Mouse (Mus musculus) thymus, postnatal 25 days (tissue): ENCODE results near the gene Gtf2ird1.
"Not testable (repeated sequence)": the region's sequence is repeated elsewhere in the genome, so short reads cannot be mapped to it uniquely, and the experiment has no call there.

Source experiments
- DNase-seq: peaks from one replicate; pipeline ENCODE4 v3.0.0; 2022

The Gtf2ird1 gene

DNA sequence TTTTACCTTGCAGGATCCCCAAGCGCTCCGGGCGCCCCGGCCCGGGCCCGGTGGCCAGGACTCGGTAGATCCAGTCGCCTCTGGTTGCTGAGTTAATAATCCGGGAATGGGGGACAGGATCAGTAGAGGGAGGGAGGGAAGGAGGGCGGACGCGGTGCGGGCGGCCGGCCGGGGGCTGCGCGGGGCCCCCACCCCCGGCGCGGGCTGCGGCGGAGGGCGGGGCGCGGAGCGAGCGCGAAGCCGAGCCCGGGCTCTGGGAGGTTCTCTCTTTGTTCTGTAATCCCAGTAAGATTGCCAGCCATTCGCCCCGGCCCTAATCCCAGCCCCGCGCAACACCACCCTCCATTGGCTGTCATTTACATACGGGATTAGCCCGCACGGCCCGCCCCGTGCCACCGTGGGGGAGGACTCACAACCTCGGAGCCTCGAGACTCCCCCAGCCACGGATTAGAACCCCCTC is at the start of gene Gtf2ird1:
TSS of gene Gtf2ird1 (minus strand) at position 214 of the 460 bp plus-strand sequence.
- peak; percentile 67 for DNase-seq

DNA sequence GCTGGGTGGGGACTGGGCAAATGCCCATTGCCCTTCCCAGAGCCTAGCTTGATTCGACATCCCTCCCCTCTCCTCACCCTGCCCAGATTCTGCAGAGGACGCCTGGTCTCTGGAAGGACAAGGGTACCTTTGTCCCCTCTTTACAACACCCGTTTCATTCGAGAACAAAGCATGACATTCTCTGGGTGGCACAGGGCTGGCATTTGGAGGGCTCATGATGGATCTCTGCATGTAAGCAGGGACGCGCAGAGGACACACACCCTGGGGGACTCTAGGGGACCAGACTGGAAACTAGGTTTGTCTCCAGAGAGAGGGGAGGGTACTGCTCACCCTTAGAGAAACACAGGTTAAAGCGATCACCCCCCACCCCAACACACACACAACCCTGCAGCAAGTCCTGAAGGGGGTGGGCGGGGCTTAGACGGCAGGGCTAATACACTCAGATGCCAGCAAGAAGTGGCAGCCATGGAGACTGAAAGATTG is 49.3 kb upstream of the Gtf2ird1 start:
- DNase-seq, result no peak

DNA sequence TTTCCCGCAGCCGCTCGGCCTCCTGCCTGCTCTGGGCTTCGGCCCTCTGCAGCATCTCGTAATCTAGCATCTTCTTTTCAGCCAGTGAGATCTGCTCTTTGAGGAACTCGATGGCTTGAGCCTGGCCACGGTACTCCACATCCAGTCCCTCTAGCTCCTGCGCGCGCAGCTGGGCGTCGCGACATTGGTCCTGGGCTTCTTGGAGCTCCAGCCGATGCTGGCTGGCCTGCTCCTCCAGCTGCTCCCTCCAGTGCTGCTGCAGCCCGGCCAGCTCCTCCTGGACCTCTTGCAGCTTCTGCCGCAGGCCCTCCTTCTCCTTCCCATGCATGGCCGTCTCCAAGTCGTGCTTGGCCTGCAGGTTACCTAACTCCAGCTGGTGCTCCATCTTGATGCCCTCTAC is 46.1 kb upstream of the Gtf2ird1 start:
- no peak for DNase-seq

DNA sequence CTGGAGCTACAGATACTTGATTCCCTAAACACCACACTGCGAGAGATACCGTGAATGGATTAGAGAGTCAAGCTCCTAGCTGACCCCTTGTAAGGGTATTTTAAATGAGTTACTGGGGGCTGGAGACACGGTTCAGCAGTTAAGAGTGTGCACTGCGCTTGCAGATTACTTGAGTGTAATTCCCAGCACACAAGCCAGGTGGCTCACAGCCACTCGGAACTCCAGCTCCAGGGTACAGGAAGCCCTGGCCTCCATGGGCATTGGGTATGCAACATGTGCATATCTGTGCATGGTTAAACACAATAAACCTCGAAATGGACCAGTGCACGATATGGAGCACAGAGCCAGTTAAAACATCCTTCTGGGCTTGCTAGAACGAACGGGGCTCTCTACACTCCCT is 44.9 kb upstream of the Gtf2ird1 start:
- DNase-seq, result no peak

DNA sequence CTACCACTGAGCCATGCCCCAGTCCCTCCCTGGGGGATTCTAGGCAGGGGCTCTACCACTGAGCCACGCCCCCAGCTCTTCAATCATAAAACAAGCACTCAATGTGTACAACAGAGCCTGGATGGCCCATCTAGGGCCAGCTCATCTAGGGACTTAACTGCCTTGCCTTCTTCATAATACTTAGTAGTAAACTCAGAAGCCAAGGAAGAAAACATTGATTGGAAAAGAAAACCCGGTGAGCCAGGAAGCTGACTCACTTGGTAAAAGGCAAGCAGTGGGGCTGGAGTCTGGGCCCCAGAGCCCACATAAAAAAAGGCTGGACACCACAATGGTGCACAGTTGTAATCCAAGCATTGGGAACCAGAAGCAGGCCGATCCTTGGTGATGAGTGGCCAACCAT is 44.2 kb upstream of the Gtf2ird1 start:
- DNase-seq, result no peak

DNA sequence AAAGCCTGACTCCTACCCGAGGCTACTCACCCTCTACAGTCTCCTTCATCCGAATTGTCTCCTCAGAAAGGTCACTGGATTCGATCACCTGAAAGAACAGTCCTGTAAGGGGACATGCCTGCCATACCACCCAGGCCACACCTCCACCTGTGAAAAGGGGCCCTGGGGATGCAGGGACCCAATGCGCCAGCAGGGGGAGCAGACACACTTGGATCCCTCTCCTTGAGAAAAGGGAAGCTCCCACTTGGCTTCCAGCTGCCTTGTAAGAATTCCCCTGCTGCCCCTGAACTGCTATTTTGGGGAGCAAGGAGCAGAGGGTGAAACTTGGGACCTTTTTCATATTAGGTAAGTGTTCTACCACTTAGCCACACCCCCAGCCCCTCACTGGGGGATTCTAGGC is 43.5 kb upstream of the Gtf2ird1 start:
- DNase-seq, result peak; percentile 63

DNA sequence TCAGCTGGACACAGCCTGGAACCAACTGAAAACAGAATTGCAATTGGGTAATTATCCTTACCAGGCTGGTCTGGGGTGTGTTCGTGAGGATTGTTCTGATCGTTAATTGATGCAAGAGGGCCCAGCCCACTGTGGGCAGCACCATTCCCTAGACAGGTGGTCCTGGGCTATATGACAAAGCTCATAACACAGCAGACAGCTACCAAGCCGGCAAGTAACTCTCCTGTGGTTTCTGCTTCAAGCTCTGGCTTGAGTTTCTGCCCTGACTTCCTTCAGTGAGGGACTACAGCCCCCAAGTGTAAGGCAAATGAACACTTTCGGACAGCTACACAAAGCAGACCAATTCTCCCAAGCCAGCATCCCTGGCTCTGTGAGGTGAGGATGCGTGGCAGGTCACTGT is 40.5 kb upstream of the Gtf2ird1 start:
- no peak for DNase-seq

DNA sequence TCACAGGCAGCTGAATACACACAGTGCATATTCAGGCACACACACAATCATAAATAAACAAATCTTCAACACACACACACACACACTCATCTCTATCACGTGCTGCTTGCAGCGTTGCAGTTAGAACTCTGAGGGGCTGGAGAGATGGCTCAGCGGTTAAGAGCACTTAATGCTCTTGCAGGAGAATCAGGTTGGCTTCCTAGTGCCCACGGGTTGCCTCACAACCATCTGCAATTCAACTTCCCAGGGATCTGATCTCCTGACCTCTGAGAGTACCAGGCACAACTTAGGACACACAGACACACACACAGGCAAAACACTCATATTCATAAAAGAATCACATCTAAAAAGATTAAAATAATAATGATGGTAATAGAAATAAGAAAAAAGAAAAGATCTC is 39.3 kb upstream of the Gtf2ird1 start:
- no peak for DNase-seq

DNA sequence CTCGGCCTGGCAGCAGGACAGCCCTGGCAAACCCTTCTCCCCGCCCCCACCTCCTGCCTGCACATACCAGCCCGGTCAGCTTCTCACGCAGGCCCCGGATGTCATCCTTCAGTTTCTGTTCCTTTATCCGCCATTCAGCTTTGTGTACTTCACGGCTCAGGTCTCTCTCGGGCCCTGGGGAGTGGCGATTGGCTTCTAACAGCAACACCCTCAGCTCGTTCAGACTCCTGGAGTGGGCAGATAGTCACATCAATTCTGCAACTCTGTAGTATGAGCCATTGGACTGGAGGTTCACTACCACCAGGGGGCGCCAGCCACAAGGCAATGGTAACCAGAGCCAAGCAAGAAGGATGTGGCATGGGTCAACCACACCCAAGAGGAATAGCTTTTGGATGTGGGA is 37.6 kb upstream of the Gtf2ird1 start:
- DNase-seq, result peak; percentile 88

DNA sequence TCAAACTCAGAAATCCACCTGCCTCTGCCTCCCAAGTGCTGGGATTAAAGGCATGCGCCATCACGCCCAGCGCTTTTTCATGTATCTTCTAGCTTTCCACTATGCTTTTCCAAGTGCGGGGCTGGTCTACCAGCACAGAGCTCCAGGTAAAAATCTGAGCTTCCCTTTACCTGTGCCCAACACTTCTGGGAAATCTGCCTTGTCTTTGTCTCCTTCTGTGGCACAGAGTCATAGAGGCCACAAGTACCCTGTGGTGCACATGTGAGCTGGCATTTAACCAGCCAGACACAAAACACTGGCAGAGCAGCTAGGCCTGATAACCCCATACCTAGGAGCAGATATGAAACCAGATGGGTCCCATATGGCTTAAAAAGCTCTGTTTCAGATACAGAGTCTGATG is 36.4 kb upstream of the Gtf2ird1 start:
- DNase-seq, result no peak

DNA sequence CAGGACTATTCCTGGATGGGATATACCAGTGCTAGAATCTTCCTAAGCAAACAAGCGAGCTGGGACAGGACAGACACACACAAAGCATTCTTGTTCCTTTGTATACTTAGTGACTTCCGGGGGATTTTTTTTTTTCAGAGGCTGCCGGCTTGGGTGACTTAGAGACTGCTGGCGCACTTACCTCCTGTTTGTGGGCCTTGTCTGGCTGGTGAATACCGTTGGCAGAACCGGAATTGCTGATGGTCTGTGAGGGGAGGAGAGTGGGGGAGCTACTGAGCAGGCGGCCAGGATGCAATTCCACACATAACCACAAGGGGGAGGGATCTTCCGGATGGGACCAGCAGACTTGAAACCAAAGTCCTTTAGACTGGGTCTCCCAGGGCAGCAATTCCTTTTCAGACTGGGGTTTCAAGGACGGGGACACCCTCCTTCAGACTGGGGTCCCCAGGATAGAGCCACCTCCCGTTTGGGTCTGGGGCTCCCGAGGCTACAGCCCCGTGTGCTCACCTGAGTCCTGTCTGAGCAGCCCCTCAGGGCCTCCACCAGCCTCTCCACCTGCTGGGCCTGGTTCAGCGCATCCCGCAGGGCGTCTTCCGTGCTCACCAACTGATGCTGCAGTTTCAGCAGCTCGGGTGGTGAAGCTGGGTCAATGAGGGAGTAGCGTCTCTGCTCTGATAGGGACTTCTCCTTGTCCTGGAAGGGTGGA is 35.3 kb upstream of the Gtf2ird1 start:
- DNase-seq, result peak; percentile 92

DNA sequence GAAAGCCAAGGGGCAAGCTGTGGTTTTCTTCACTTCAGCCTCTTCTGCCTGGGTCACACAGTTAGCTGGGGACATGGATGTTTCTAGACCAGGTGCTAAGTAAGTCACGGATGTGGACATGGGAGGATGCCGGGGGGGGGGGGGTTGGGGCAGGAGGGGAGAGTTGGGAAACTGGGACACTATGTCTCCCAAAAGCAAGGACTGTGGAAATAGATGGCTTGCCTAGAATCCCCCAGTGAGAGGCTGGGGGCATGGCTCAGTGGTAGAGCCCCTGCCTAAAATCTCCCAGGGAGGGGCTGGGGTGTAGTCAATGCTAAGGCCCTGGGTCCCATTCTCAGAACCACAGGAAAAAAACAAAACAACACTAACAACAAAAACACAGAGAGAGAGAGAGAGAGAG is 34.7 kb upstream of the Gtf2ird1 start:
- no peak for DNase-seq

DNA sequence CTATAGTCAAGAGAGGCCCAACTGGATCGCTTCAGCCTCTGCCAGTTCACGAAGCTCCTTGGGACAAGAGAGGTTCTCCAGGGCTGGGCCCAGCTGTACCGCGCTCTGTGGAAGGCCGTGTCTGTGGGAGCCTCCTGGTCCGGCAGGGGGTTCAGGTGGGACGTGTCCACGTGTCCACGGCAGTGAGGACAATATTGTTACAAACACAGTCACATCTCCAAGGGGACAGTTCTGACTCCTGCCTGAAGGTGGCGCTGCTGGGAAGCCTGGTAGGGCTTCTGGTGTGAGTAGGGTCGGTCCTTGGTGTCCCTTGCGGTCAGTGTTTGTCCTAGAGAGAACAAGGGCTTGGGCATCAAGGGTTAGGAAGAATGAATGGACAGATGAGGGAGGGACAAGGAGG is 33.9 kb upstream of the Gtf2ird1 start:
- peak; percentile 50 for DNase-seq

DNA sequence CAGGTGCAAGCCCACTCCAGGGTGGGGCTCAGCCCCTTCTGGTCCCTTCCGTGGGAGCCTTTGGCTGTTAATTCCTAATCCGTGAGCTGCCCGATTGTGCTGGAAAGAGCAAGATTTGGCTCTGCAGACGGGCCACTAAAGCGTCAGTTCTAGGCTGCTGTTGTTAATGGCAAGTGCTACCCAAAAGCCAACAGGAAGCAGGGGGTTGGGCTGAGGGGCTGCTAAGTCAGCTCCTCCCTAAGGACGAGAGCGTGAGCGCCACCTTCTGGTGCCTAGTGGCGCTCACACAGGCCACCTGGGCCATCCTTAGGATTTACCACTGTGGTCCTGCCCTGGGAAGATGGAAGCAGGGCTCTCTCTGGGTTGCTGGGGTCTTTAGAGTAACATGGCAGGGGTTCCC is 33.1 kb upstream of the Gtf2ird1 start:
- DNase-seq, result peak; percentile 86

DNA sequence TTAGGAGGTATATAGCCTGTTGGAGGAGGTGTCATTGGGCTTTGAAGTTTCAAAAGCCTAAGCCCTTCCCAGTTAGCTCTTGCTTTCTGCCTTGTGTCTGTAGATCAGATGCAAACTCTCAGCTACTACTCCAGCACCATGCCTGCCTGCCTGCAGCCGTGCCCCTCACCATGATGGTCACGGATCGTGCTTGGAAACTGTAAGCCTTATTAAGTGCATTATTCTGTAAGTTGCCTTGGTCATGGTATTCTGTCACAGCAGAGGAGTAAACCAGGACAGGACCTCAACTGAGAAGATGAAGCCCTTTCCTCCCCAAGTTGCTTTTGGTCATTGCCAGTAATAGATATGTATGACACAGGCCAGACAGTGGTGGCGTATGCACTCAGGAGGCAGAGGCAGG is 32.1 kb upstream of the Gtf2ird1 start:
- DNase-seq, result no peak

DNA sequence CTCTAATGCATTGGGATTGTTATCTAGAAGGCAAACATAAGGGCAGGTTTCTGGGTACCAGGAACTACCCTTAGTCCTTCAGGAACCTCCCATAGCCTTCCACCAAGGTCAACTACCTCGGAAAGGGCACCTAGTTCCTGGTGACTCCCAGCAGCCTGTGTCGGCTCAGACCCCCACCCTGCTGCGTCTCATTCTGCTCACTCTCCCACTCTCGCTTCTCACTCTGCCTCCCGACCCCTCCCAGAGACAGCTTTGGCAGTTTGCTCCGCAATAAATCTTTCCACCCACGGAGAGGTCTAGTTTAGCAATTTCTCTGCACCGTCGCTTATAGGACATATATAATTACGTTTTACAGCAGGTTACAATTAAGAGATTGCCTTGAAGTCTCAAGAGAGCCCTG is 31.5 kb upstream of the Gtf2ird1 start:
- no peak for DNase-seq

DNA sequence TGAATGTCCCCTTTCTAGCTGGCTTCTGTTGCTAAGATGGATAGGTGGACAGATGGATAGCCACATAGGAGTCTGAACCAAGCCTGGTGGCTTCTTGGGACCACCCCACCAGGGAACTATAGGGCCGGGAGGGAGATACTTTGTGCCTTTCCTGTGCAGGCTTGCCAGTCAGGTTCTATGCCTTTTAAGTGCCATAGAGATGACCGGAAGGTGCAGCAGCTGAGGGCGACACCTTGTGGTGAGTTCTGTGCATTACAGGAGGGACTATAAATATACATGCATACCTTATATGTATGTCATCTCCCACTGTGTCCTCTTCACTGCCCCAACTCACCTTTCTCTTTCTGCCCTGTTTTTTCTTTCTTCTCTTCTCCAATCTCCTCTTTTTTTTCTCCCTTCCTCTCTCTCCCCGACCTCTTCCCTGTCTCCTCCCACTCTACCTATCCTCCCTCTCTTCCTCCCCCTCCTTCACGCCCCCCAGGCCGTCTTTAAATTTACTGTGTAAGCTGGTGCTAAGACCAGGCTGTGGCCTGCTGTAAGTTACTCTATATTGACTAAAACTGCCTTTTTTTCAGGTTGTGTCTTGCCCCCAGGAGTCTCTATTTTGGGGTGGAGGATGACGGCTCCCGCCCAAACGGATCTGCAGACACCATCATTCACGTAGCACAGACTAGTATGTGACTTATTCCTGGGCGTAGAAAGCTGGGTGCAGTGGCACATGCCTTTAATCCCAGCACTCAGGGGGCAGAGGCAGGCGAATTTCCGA is 29.6 kb upstream of the Gtf2ird1 start:
- DNase-seq, result peak; percentile 77

DNA sequence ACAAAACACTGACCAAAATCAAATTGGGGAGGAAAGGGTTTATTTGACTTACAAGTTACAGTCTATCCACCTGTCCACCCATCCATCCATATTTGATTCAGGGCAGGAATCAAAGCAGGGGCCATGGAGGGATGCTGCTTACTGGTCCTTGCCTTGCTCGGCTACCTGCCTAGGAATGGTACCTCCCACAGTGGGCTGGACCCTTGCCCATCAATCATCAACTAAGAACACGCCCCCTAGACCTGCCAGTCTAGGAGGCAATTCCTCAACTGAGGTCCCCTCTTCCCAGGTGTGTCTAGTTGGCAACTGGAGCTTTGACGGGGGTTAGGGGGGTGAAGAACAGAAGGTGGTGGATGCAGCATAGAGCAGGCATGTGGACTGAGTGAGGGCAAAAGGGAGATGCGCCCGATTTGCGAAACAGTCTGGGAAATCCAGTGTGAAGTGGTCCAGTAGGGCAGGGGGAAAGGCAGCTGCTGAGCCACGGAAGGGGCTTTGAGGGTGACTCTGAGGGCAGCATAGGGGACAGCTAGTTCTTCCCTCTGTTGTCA is 28.7 kb upstream of the Gtf2ird1 start:
- DNase-seq, result no peak

DNA sequence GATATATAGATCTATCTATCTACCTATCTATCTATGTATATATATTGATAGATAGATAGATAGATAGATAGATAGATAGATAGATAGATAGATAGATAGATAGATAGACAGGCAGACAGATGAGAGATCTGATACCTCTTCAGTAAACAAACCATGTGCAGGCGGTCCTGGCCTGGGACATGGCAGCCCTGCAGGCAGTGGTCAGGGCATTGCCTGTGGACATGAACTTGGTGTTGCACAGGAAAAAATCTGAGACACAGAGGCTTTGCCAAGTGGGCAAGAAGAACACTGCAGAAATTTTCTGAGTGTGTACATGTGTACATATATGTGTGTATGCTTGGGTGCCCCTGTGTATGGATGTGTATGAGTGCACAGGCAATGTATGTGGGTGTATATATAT is 26.8 kb upstream of the Gtf2ird1 start:
- no peak for DNase-seq

DNA sequence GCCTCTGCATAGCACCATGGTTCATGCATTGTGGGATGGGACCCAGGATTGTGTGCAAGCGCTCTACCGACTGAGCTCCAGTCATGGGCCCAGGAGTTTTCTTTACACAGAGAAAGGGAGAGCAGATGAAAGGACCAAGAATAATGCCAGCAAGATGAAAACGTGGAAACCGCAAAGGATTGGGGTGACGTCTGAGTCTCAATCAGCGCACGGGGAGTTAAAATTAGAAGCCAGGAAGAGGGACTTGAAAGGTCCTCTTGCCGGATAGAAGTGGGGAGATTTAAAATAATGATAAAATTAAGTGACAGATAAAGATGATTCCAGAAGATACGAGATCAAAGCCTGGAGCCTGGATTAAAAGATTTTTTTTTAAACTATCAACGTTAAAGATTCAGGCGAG is 25.8 kb upstream of the Gtf2ird1 start:
- DNase-seq, result no peak

DNA sequence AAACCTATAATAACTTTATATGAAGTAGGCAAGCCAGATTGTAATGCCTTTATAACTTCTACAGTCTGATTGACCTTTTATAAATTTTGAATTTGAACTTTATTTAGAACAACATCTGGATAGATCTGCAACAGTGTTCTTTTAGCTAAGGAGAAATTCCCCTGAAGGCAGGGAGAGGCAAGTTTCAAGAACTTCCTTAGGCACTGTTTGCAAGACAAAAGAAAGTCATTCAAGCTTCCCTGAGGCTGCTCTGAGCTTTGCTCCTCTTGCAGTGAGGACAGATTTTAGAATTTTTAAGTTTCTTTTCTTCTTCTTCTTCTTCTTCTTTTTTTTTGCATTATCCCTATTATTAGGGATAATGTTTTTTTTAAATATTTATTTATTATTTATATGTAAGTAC is 22.4 kb upstream of the Gtf2ird1 start:
- DNase-seq, result not testable (repeated sequence)

DNA sequence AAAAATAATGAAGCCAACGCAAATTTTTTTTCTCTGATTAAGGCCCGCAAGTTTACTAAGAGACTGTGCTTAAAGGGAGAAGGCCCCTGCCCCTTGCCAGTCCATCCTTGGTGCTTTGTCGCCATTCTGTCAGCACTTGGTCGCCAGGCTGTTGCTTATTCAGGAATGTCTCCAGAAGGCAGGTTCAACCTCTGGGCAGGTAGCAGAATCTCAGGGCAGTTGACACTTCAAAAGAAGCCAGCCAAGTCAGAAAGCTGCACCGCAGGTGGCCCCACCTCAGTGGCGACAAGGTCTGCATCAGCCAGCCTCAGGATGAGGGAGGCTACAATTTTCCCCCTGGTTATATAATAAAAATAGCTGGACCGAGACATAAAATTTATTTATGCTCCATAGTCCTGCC is 19.2 kb upstream of the Gtf2ird1 start:
- not testable (repeated sequence) for DNase-seq

DNA sequence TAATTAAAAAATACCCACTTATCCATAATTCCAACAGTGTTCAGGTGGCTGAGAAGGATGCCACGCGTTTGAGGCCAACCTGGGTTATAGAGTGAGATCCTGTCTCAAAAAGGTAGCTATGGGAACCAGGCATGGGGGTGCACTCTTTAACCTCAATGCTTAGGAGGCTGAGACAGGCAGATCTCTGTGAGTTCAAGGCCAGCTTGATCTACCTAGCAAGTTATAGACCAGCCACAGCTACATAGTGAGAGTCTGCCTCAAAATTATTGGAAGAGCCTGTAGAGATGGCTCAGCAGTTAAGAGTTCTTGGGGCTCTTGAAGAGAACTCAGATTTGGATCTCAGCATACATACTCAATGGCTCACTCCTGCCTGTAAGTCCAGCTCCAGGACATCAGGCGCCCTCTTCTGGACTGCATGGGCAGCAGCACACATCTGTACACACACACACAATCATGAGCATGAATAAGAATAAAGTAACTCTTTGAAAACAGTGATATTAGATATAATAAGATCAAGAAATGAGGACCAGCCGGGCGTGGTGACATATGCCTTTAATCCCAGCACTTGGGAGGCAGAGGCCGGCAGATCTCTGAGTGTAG is 18.6 kb upstream of the Gtf2ird1 start:
- DNase-seq, result no peak

DNA sequence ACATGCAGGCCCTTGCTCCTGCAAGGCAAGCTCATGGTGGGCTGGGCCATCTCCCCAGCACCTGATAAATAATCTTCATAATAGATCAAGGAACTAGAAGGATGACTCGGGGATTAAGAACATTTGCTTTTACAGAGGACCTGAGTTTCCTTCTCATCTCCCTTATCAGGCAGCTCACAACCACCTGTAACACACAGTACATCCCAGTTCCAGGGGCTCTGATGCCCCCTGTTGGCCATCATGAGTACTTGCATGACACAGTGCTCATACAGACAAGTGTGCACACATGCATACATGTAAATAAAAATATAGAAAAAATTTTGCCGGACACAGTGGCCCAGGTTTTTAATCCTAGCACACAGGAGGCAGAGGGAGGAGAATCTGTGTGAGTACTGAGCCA is 17.4 kb upstream of the Gtf2ird1 start:
- peak; percentile 66 for DNase-seq
